Mouse (Mus musculus): ENCODE measurements around the gene Pde1c.

GRCm38 (mm10) chr6:56422866-56423265 lies 146.0 kb downstream of the Pde1c start:
- no peak for TF ChIP-seq ZNF384 (IDR thresholded peaks at IDR 0.05; ENCODE audit: low read depth, low read length)
- no peak for TF ChIP-seq HCFC1 (IDR thresholded peaks at IDR 0.05; ENCODE audit: borderline replicate concordance, insufficient read depth, low read length)
- TF ChIP-seq CHD2 (IDR thresholded peaks at IDR 0.05; ENCODE audit: low read depth, low read length): no peak
- no peak for TF ChIP-seq ZC3H11A (IDR thresholded peaks at IDR 0.05; ENCODE audit: borderline replicate concordance, low read depth, low read length)

All from ES-E14 (cell line).